Mouse (Mus musculus) left cerebral cortex, adult 2 months (tissue): ENCODE measurements around the gene Lcor. TPM values are rescaled to one million over a fixed set of nuclear protein-coding genes. Genes with fewer than 3 reads are reported as not detected.

ENCODE experiments used
- DNase-seq, 2 experiments: peaks; one replicate each; pipeline ENCODE4 v3.0.0; 2021 to 2022; ENCODE audit warnings: low spot score in 2 of 2, mixed read lengths in 1 of 2; ENCODE audit errors: extremely low spot score in 1 of 2
- H3K27ac ChIP-seq: fragments of 200-600 bp; 2 replicates; pipeline ENCODE4 v1.8.1; 2022
- H3K4me3 ChIP-seq: fragments of 200-600 bp; 2 replicates; pipeline ENCODE4 v1.8.1; 2022
- CTCF ChIP-seq: fragments of 200-600 bp; IDR thresholded peaks from 2 replicates; pipeline ENCODE4 v1.8.1; 2022; ENCODE audit warnings: antibody characterized with exemption, mild to moderate bottlenecking, moderate library complexity
- intact Hi-C: fragments of 180-260 bp; cut with DNase I; formaldehyde crosslinking; loops from one replicate; pipeline ENCODE4 v1.15.1; 2025
- long read RNA-seq, 2 experiments: library from polyadenylated mRNA; stranded (forward); transcript quantifications; one replicate each; pipeline ENCODE4 v2.0.0; 2021; ENCODE audit warnings: borderline mapping rate in 2 of 2
- total RNA-seq, 2 experiments: library from RNA; stranded (reverse); gene quantifications; 2 replicates each; pipeline ENCODE4 v1.2.3; 2021

Gene Lcor
- total RNA-seq, result 10 to 100 TPM; 21.4 to 23.8 TPM
- long read RNA-seq, experiment 1, partial matches to known transcripts, result 2 of 5 reads
- long read RNA-seq, experiment 1, other reads (novel, unspliced or antisense), result 3 of 5 reads
- long read RNA-seq, experiment 2, partial matches to known transcripts, result 0 of 2 reads
- long read RNA-seq, experiment 2, other reads (novel, unspliced or antisense), result 2 of 2 reads

GRCm38 (mm10) chr19:41482190-41482908 is at the start of gene Lcor:
Gene Lcor, plus strand, starts transcription at chr19:41482637.
- peak within 1 kb of the TSS; percentile 64 for H3K4me3 ChIP-seq
- DNase-seq, result peak; percentile 82 to 85
- TF ChIP-seq CTCF, result no peak; the same call in 1 of the 2 replicates
- intact Hi-C loops, result loop anchor here (1.0 kb wide), 1 partner anchor 218 kb away; no protein-coding TSS in a partner anchor
- peak within 1 kb of the TSS; percentile 97 for H3K27ac ChIP-seq

DNA sequence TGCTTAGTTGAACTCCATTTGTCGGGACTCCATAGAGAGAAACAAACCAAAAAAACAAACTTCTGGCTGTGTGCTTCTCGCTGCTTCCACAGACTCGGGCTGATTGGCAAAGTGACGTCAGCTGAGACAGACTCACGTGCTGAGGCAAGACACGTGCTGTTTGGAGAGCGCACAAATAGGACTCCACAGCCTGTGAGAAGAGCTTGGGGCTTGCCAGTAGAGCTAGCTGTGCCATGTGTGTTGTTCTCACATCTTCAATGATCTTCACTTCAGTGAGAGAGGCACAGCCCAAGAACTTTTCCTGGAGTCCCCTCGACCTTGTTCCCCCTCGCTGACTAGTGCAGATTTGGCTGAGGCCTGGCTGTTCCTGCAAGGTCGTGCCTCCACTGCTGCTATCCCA is 47.1 kb upstream of the Lcor start:
- DNase-seq, result no peak
- Histone ChIP-seq H3K4me3 (no peak overlapping the region), H3K27ac (no peak overlapping the region)
- TF ChIP-seq CTCF, result no peak
- intact Hi-C loops, result no loop called here

GRCm38 (mm10) chr19:41436461-41436860 is 46.0 kb upstream of the Lcor start:
- Histone ChIP-seq H3K4me3 (no peak overlapping the region), H3K27ac (no peak overlapping the region)
- intact Hi-C loops, result no loop called here
- TF ChIP-seq CTCF, result no peak; the same call in 1 of the 2 replicates
- DNase-seq, result no peak

DNA sequence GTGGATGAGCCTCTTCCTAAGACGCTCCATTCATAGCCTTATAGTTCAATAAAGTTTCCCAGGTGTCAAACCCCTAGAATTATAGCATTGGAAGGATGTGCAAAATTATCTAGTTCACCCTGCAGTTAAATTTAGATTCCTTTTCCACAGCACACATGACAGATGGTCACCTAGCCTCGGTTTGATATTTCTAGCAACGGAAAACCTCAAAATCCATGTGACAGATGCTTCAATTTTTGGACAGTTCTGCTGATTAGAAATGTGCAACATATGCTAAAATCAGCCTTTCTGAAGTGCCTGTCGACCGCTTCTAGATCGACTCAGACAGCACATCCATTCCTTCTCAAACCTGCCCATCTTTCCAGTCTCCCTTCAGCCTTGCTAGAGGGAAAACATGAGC is 43.5 kb upstream of the Lcor start:
- DNase-seq, result no peak
- intact Hi-C loops, result no loop called here
- no peak overlapping the region for H3K4me3 ChIP-seq
- no peak overlapping the region for H3K27ac ChIP-seq
- TF ChIP-seq CTCF, result no peak

DNA sequence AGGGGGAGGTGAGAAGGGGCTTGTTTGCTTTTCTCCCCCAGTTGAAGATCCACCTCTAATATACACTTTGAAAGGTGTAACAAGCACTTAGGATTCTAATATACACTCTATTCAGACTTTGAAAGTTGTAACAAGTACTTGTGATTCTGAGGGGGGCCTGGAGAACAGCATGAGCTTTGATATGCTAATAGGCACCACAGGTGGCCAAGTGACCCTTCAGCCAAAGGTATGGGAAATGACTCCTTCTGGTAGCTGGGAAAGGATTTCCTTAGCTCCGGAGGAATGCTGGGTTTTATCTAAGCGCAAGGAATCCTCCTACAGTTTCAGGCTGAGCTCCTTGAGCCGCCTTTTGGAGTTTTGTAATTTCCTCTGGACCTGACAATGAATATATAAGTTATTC is 41.0 kb upstream of the Lcor start:
- intact Hi-C loops, result no loop called here
- TF ChIP-seq CTCF, result no peak
- H3K27ac ChIP-seq, result no peak overlapping the region

DNA sequence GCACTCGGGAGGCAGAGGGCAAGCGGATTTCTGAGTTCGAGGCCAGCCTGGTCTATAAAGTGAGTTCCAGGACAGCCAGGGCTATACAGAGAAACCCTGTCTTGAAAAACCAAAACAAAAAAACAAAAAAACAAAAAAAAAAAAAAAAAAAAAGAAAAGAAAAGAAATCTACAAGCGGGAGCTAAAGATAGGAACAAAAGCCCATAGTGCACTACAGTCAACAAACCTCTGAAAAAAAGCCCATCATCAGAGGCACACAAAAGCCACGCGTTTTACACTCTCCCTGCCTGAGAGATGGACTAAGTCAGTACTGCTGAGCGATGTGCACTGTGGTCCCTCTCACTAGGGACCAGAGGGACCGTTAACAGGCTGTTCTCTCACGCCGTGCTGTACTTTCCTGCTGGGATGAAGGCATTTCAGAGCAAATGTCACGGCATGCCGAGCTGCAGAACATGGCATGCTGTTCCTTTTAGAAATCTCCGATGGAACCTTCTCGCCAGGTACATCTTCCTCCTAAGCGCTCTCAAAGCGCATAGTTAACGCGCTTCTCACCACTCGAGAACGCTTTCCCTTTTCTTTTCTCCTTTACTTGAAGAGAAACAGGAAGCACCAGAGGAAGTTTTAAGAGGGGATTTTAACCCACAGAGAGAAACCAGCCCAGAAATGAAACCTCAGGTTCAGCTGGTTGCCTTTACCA is 40.4 kb upstream of the Lcor start:
- no peak for DNase-seq
- Histone ChIP-seq H3K27ac (no peak overlapping the region), H3K4me3 (peak overlapping the region; percentile 30)
- intact Hi-C loops, result no loop called here
- TF ChIP-seq CTCF, result no peak

More for the DNA sequence above, 41.0 kb upstream of the Lcor start:
- no peak for DNase-seq
- no peak overlapping the region for H3K4me3 ChIP-seq

GRCm38 (mm10) chr19:41442608-41442969 is 39.8 kb upstream of the Lcor start:
- intact Hi-C loops, result no loop called here
- no peak overlapping the region; the same call in 1 of the 2 replicates for H3K4me3 ChIP-seq
- peak; percentile 19 to 21 for DNase-seq
- no peak overlapping the region for H3K27ac ChIP-seq
- peak; percentile 62 for TF ChIP-seq CTCF

- H3K4me3 ChIP-seq, result no peak overlapping the region
- DNase-seq, result no peak
- intact Hi-C loops, result no loop called here
Observed at GRCm38 (mm10) chr19:41444491-41444890, 37.9 kb upstream of the Lcor start.

DNA sequence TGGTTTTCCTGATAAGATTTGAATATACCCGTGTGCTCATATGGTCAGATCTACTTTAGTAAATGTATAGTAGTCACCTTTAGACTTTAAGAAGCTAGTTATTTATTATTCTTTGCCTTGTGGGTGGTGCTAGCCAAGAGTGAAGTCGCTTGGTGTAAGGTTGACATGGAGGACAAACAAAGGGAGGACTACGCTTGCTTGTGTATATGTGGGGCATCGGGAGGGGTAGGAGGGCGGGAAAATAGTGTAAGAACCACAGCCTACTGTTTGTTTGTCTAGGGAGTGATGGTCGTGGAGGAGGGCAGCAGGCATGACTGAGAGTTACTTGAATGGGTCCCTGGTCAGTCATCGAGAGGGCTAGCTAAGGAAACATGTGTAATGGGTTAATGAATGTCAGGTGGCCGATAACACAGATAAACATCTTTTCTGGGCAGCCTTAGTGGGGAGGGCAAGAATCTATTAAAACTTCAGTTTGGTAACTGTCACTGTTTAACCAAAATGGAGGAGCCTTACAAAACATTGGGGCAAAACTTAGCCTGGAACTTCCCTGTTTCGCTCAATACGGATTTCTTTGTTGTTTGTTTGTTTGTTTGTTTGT is 37.3 kb upstream of the Lcor start:
- TF ChIP-seq CTCF, result no peak
- Histone ChIP-seq H3K27ac (no peak overlapping the region), H3K4me3 (no peak overlapping the region)
- intact Hi-C loops, result no loop called here
- no peak for DNase-seq

More at GRCm38 (mm10) chr19:41444491-41444890, 37.9 kb upstream of the Lcor start:
- H3K27ac ChIP-seq, result no peak overlapping the region
- TF ChIP-seq CTCF, result no peak

GRCm38 (mm10) chr19:41445723-41446122 is 36.7 kb upstream of the Lcor start:
- TF ChIP-seq CTCF, result no peak
- intact Hi-C loops, result no loop called here
- DNase-seq, result no peak
- Histone ChIP-seq H3K4me3 (no peak overlapping the region), H3K27ac (no peak overlapping the region)

DNA sequence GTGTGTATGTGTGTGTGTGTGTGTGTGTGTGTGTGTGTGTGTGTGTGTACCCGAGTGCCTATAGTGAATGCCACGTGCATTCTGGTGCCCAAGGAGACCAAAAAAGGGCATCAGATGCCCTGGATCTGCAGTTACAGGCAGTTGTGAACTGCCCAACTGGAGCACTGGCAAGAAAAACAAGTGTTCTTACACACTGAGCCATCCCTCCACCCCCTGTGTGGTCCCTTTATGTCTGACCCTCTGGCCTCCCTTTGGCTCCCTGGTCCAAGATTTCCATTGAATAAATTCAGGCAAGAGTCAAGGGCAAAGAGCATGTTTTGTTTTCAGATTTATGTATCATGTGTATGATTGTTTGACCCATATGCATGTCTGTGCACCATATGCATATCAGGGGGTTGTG is 35.3 kb upstream of the Lcor start:
- TF ChIP-seq CTCF, result no peak
- intact Hi-C loops, result no loop called here
- H3K27ac ChIP-seq, result no peak overlapping the region
- DNase-seq, result no peak
- H3K4me3 ChIP-seq, result no peak overlapping the region

DNA sequence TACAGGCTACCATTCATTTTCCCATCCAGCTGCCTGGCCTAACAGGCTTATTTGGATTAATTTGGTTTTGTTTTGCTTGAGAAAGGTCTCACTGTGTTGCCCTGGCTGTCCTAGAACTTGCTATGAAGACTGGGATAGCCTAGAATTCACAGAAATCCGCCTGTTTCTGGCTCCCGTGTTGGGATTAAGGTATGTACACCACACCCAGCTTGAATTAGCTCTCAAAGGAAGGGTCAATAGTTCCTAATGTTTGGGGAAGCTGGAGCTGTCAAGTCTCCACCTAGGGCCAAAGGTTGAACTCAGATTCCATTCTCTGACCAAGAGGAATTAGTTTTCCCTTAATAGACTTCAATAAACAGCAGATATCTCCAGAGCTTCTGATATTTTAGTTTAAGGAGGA is 34.7 kb upstream of the Lcor start:
- no peak for TF ChIP-seq CTCF
- Histone ChIP-seq H3K4me3 (no peak overlapping the region), H3K27ac (no peak overlapping the region)
- intact Hi-C loops, result no loop called here
- no peak for DNase-seq
